Mouse (Mus musculus) yolk sac, embryonic 10.5 days (tissue): ENCODE measurements around the gene Traf3ip1.
A peak's percentile ranks its signal among the peaks of the same experiment; 100 is the strongest.
"Not testable (repeated sequence)": the region's sequence is repeated elsewhere in the genome, so short reads cannot be mapped to it uniquely, and the experiment has no call there.

Experiments
- DNase-seq: peaks from one replicate; pipeline ENCODE4 v3.0.0-alpha.2; 2017; ENCODE audit warnings: low spot score

The Traf3ip1 gene

DNA sequence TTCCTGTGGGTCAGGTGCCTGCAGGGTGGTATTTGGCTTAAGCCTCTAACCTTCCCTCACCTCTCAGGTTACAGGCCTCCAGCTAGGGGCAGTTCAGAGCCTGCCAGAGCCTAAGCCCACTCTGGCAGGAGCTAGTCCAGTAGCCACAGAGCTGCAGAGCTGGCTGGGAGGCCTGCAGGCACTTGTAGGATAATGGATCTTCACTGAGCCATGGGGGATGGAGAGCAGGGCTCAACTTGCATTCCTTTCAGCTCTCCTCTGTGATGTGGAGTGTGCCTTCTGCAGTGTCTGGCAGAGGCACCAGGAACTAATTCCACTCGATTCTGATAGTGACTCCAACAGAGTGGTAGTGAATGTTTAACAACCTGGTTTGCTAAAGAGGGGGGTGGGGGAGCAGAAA, 29.2 kb upstream of the Traf3ip1 start:
- DNase-seq, result peak; percentile 73

DNA sequence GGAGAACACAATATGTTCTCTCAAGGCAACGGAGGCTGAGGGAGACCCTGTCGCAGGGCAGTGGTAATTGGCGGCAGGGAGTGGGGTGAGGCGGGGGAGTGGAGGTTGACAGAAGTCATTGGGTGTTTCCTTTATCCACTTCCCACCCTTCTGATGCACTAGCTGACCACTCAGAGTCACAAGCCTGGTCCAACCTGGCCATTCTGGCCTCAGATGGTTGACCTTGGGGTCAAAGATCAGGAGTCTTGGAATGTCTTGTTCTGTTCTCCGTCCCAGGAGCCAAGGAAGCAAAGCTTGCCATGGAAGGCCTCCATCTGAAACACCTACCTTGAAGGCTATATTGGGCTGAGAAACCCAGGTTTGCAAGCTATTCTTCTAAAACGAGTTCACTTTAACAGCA, 28.3 kb upstream of the Traf3ip1 start:
- peak; percentile 55 for DNase-seq

DNA sequence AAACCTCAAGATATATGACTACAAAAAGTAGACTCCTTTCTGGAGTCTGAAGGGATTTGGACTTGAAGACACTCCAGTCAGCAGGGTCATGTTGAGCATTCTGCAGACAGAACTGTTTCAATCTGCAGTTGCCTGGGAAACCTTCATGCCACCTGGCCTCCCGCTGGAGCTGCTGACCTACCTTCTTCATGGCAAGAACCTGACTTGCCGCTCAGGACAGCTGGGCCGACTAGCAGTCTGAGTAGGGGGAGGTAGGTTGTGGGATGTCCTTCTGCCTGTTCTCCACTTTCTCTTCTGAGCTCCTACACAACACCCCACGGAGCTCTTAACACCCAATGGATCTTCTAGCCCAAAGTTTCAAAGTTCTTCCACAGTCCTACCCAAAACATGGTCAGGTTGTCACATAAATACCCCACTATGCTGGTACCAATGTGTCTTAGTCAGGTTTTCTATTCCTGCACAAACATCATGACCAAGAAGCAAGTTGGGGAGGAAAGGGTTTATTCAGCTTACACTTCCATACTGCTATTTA, 24.5 kb upstream of the Traf3ip1 start:
- no peak for DNase-seq

DNA sequence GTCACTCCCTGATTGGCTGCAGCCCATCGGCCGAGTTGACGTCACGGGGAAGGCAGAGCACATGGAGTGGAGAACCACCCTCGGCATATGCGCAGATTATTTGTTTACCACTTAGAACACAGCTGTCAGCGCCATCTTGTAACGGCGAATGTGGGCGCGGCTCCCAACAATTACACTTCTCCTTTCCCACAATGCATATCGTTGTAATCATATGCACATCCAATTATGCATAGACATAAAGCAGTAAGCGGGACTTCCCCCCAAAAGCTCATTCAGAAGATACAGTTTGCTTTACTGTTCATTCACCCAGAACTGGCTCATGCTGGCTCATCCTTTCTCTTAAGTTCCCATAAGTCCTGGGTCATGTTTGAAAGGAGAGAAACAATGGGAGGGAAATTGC, 16.3 kb upstream of the Traf3ip1 start:
- DNase-seq, result not testable (repeated sequence)

DNA sequence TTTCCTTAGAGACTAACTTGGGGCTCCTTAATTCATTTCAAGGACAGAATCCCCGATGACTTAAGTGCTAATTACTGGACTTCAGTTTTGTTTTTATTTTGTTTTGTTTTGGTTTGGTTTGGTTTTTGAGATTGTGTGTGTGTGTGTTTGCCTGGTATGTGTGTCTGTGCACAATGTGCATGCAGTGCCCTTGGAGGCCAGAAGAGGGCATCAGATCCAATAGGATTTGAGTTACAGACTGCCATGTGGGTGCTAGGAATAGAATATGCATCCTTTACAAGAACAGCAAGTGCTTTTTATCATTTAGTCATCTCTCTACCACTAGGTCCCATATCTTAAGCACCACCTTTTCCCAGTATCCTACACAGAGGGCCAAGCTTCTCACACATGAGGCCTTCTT, 15.5 kb upstream of the Traf3ip1 start:
- DNase-seq, result no peak

DNA sequence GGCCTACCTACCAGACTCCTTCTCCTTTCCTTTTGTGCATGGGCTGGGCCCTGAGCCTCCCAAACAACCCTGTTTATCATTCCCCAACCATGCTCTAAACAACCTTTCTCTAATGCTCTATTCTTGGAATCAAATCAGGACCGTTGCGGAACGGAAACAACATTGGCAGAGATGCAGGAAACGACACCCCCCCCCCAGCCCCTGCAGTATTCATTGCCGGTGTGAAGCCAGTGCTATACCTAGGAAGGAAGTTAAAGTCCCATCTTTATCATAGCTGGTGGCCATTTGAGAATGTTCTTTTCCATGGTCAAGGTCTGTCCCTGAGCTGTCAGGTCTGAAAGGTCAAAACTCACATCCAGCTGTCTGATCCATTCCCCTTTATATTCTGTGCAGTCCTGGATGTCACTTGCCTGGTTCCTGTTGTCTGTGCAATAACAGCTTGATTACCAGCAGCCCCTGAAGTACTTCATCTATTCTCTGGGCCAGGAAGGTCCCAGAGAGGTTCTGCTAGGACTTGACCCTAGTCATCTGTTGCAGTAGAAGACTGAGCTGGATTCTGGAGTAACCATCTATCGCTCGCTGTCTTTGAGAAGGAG, 11.7 kb upstream of the Traf3ip1 start:
- DNase-seq, result no peak

DNA sequence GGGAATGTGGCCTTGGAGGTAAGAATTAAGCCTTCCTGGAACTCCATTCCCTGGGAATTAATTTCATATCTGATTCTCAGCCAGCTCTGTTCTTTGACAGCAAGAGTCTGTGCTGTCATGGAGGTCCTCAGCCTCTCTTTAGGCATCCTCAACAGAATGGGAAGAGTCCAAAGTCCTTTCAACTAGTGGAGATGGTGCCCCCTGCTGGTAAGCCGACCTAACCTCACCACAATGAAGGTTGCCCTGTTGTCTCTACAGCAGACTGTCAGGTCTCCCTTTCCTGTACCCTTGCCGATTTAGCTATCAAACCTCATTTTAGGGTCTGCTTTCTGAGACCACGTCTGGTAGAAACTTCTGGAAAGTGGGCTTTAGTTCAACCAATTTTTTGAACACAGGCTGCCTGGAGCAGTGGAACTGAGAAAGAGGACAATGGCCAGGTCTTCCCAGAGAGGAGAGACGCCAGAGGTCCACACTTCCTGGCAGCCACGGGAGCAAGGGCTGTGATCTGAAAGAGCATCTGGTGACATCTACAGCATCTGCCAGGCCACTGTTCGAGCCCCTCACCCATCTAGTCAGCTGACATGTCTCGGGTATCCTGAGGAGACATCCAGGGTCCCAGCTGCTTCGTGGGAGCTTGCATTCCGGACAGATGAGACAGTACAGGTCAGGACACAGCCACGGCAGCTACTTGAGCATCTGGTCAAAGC, 11.0 kb upstream of the Traf3ip1 start:
- peak; percentile 56 for DNase-seq

DNA sequence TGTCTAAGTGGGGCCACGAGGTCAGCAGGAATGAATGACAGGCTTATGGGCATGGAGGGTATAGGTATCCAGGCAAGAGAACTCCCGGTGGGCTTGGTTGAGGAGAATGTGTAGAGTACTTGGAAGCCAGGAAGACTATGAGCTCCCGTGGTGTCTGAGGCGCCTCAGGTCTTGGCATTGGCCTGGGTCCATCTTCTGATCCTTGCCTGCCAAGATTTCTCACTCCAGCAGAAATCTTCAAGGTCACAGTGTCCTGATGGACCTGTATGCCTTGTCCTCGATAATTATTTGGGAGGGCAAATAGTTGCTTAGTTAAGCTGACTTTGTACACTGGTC, 10.5 kb upstream of the Traf3ip1 start:
- DNase-seq, result no peak

DNA sequence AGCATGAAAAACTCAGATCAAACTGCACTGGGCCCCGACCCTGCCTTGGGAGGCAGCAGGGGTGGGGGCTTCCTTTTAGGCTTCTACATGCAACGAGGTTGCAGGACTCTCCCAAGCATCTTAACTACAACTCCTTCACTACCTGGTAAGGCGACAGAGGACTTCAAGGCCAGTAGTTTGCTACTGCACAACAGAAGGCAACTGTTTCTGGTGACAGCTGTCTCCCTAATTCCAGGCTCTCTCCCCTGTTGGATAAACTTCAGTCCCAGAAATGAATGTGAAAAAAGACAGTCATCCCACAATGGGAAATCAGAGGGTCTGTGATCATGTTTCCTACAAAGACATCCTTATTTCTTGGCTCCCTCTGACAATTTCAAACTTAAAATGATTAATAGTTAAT, 9.0 kb upstream of the Traf3ip1 start:
- DNase-seq, result no peak

DNA sequence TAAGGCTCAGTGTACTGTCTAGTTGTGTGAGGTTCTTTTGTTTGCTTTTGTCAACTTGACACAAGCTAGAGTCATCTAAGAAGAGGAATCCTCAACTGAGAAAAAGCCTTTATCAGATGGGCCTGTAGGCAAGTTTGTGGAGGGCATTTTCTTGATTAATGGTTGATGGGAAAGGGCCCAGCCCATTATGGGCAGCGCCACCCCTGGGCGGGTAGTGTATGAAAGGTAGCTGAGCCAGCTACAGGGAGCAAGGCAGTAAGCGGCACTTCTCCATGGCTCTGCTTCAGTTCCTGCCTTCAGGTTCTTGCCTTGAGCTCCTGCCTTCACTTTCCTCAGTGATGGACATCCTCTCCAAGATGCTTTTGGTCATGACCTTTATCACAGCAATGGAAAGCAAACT, 8.3 kb upstream of the Traf3ip1 start:
- no peak for DNase-seq

DNA sequence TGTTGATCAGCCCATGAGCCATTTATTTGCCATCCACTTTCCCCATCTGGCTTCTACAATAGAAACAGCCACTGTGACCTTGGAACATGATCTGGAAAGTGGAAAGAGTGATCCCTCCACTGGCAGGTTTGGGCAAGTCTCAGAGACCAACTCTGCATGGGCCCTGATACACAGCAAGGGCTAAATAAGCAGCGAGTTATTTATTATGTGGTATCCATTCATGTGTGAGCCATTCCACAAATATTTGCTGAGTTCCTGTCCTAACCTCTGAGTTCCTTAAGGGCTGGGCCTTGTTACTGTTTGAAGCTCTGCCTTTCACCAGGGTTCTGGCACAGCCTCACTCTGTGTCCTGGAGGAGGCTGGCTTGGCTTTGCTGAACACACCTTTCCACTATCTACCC, 4.1 kb upstream of the Traf3ip1 start:
- no peak for DNase-seq

DNA sequence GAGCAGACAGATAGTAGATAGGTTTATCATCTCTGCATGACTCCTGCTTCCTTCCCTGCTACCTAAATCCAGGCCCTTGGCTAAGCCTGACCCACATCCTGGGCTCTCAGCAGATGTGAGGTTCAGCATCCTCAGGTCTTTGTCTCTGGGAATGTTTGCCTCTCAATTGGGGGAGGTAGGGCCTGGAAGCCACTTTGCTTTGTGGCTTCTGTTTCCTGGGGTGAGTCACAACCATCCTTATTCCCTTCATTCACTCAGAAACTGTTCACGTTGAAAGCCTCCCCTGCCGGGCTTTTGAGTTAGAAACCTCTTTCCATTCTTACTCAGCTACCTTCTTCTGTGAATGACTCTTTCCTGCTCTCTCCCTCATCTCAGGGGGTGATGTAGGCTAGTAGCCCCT, 1.7 kb upstream of the Traf3ip1 start:
- no peak for DNase-seq

DNA sequence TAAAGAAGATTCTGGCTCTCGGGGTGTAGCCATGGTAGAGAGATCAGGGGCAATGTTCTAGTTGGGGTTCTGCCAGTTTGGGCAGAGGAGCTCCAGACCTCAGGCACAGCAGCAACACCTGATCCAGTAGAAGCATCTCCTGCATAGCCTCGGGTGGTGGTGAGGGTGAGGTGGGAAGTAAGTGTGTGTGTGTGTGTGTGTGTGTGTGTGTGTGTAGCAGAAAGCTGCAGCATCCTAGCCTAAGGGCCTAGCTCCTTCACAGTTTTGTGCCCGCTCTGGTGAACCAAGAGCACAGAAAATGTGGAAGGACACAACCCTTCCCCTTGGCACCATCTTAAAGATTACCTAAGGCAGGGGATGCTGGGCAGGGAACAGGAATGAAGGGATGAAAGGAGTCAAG, 509 bp upstream of the Traf3ip1 start:
- no peak for DNase-seq

DNA sequence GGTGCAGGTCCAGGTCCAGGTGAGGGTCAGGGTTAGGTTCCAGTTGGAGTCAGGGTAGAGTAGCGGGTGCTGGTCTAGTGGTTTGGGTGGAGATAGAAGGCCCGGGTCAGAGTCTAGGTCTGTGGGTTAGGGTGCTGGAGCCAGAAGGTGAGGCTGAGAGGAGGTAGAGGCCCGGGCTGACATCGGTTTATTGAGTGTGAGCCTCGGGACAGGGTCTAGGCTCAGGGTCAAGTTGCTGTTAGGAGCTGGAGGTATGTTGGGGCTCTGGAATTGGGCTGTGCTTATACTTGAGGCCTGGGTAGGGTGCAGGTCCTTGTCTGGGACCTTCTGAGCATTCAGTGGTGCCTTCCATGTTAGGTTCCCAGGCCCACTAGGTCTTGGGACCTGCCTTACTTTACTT, 874 bp downstream of the Traf3ip1 start:
- DNase-seq, result no peak

DNA sequence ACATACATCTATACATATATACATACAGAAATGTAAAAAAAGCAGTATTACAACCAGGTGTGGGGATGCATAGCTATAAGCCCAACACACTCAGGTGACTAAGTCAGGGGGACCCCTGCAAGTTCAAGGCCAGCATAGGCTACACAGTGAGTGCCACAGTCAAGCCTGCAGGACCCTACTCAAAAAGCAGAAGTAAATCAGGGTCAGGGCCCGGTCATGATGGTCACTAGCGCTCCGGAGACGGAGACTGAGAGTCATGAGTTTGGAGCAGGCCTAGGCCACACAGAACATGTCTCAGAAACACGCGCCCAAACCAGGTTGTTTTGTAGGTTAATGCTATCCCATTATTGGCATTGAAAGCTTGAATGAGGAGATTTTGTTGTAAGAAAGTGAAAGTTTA, 4.1 kb downstream of the Traf3ip1 start:
- no peak for DNase-seq

DNA sequence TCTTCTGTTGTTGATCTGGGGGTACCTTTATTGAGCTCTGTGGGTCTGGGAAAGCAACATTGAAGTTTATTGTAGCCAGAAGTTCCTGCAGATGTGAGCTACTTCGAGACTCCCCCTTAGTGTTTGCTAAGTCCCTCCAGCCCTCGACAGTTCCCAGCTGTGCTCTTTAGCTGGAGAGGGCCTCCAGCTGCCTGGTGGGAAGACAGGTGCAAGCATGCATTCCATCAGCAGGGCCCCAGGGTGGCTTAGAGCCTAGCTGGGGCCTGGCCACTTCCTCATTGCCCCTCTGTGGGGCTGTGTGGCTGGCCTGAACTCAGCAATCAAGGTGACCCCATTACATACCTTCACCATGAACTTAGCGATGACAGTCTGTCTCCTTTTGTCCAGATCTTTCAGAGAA, 10.2 kb downstream of the Traf3ip1 start:
- no peak for DNase-seq

DNA sequence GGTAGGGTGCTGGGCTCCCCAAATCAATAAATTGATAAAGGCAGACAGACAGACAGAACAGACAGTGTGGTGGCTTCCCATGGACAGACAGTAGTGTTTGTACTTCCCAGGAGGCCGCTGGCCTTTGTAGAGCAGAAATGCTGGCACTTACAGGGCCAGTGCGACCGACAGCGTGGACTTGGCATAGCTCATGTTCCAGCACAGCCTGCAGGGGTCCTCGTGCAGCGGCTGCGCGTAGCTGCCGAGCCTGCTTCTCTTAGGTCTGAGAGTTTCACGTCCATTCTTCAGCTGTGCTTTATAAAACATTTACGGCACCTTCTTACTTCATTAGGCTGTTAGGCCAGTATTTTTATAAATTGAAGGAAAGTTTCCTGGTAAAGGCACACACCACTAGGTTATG, 20.5 kb downstream of the Traf3ip1 start:
- DNase-seq, result no peak

DNA sequence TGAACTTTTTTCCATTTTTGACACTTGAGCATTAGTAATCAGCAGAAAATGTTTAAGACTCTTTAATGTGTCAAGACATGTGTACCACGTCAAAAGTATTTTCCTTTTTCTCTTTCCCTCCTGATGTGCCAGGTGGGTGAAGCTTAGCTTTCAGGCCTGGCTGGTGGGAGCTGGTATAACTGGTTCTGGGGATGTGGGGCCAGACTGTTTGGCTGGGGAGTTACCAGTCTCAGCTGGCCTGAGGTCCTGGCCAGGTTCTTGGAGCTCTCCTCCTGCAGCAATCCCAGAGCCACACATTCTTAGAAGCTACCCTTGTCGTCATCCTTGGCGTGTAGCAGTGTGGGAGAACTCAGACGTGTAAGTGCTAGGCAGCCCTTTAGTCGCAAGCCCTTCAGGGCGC, 21.2 kb downstream of the Traf3ip1 start:
- DNase-seq, result no peak

DNA sequence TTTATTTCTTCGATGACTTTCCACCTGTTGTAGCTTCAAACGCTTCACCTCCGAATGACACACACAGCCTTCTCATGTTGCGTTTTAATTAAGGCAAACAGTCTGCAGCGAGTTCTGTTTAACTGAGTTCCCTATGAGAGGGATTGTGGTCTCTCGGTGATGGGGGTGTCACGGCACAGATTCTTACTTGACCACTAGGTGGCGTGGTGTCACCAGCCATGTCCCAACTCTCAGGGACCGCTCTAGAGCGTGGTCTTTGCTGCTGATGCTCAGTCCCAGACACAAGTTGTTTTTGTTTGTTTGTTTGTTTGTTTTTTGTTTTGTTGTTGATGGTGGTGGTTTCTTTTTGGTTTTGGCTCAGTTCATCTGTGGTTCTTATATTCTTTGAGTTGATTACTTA, 29.3 kb downstream of the Traf3ip1 start:
- DNase-seq, result peak; percentile 44

DNA sequence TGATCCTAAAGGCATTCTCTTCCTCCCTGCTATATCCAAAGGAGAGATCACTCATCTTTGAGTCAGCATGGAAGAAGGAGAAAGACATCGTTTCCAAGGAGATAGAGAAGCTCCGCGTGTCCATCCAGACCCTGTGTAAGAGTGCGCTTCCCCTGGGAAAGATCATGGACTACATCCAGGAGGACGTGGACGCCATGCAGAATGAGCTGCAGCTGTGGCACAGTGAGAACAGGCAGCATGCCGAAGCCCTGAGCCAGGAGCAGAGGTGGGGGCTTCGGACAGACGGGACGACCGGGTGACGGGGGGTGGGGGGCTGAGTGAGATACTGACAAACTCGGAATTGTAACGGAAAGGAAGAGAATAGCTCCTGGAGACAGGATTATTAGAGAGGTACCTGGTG, 31.4 kb downstream of the Traf3ip1 start:
- DNase-seq, result no peak

DNA sequence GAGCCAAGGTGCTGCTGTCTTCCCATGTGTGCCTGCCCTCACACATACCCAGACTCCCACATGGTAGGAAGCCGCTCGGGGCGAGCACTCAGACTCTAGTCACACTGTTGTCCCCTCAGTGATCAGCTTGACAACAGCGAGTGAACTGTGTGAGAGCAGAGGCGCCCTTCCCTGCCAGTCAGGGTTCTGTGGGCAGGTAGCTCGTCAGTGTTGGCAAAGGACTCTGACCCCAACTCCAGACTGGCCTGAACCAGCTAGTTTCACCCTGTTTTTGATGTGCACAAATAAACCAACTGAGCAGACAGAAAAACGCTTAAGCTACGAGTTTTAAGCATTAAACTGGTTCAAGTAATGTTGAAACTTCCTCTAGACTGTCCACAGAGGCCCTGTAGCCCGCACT, 35.7 kb downstream of the Traf3ip1 start:
- DNase-seq, result no peak

DNA sequence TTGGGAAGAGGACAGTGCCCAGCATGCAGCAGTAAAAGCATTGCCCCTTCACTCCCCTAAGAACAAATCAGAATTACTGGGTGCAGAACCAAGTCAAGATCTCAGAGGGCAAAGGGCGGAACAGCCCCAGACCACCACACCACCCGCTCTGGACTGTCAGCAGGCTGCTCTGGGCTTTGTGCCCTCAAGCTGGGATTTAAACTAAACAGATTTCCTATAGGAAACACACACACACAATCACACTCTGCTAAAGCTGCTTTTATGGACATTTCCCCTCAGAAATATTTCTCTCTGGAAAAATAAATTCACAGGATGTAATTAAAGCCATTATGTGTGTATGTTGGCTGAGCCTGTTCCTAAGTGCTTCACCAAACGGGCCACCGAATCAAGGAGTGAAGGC, 37.8 kb downstream of the Traf3ip1 start:
- no peak for DNase-seq

DNA sequence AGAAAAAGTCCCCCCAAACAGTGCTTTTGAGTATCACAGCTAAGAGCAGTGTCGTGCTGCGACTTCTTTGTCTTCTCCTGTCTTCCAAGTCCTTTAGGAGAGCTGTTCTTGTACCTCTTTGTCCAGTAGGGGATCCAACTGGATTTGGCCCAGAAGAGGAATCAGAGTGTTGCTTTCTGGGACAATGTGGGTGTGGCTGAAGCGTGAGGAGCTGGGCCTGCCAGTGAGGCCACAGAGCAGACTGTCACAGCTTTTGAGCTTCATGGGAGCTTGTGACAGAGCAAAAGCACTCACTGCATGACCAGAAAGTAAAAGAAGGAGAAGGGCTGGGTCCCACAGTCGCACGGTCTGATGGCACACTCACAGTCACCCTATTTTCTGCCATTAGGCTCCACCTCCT, 38.4 kb downstream of the Traf3ip1 start:
- no peak for DNase-seq

DNA sequence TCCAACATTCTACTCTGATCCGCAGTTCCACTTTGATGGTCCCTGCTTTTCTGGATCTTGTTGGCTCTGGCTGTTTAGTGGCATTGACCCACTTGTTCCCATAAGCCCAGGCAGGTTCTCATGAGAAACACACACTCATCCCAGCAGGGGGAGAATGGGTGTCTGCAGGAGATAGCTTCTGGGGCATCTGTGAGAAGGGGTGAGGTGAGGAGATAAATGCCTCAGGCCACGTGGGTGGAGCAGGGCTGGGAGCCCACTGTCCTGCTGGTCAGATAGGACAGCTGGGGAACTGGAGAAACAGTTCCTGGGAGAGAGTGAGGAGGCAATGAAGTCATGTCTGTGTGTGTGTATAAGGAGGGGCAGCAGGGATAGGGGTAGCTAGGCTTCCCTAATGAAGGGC, 39.0 kb downstream of the Traf3ip1 start:
- peak; percentile 42 for DNase-seq
